Mouse (Mus musculus): ENCODE measurements around the gene Sycp2l.

DNA sequence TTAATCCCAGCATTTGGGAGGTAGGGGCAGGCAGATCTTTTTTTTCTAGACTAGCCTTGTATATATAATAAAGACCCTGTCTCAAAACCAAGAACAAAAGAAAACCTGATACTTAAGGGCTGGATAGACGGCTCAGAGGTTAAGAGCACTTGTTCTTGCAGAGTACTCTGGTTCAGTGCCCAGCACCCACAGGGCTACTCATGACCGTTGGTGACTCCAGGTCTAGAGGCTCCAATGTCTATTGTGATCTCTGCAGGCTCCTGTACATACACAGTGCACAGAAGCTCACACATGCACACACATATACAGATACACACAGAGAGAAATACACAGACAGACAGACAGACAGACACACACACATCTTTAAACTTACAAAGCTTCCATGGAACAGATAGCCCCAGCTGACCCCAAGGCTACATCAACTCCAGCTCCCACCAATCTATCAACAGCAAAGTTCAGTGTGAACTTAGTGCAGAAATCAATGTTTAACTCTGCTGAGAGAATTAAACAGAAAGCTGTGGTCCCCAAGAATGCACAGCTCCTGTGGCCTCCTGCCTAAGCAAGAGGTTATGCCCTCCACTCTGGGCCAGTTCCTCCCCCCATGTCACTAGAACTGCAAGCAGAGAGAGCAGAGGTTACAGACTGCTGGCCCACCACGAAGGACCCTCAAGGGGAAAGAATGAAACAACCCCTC is 81.7 kb downstream of the Sycp2l start:
- TF ChIP-seq EP300 (IDR thresholded peaks at IDR 0.05; ENCODE audit: low read depth) (no peak), CTCF (IDR thresholded peaks at IDR 0.05; ENCODE audit: low read depth) (no peak)
